Mouse (Mus musculus) liver, embryonic 14.5 days (tissue): ENCODE measurements around the gene Khdrbs2. TPM values are rescaled to one million over a fixed set of nuclear protein-coding genes. Genes with fewer than 3 reads are reported as not detected.

Source experiments
- ATAC-seq: fragments of 200-750 bp; cut with Nextera tagmentation; 2 replicates; pipeline ENCODE4 v1.8.0; 2017; ENCODE audit warnings: moderate number of reproducible peaks, mild to moderate bottlenecking, moderate library complexity; ENCODE audit not compliant: insufficient read depth
- DNase-seq, 3 experiments: peaks; one replicate each; pipeline ENCODE4 v3.0.0-alpha.2; 2012 to 2013; ENCODE audit warnings: low read depth in 3 of 3, low spot score in 3 of 3
- H3K27ac ChIP-seq: fragments of 300-500 bp; sonication (generic); 2 replicates; pipeline ENCODE4 v1.5.1; 2014; ENCODE audit warnings: moderate library complexity, mild to moderate bottlenecking, control low read depth, inconsistent platforms
- H3K27me3 ChIP-seq: fragments of 300-500 bp; sonication (generic); 2 replicates; pipeline ENCODE4 v1.6.1; 2014; ENCODE audit warnings: mild to moderate bottlenecking, low read length, moderate library complexity; ENCODE audit not compliant: control insufficient read depth, insufficient read depth
- H3K36me3 ChIP-seq: fragments of 300-500 bp; sonication (generic); replicated peaks from 2 replicates; pipeline ENCODE4 v1.6.1; 2014; ENCODE audit warnings: low read depth; ENCODE audit not compliant: control insufficient read depth, insufficient read depth
- H3K4me1 ChIP-seq, 2 experiments: fragments of 200-500 bp in 1 of 2; fragments of 300-500 bp in 1 of 2; sonication (generic) in 1 of 2; replicated peaks; 2 replicates each; pipeline ENCODE4 v1.6.1; 2012 to 2014; ENCODE audit warnings: antibody characterized with exemption in 1 of 2, inconsistent platforms in 1 of 2, low read length in 1 of 2; ENCODE audit not compliant: control insufficient read depth in 2 of 2, insufficient read depth in 2 of 2
- H3K4me2 ChIP-seq: fragments of 300-500 bp; sonication (generic); 2 replicates; pipeline ENCODE4 v1.6.1; 2014; ENCODE audit warnings: low read depth, mild to moderate bottlenecking, control low read depth, moderate library complexity
- H3K4me3 ChIP-seq, 2 experiments: fragments of 200-500 bp in 1 of 2; fragments of 300-500 bp in 1 of 2; sonication (generic) in 1 of 2; 2 replicates each; pipeline ENCODE4 v1.5.1; 2012 to 2014; ENCODE audit warnings: low read depth in 2 of 2, low read length in 2 of 2, mild to moderate bottlenecking in 2 of 2, control low read depth in 1 of 2, inconsistent platforms in 1 of 2, moderate library complexity in 1 of 2; ENCODE audit not compliant: insufficient read depth in 1 of 2
- H3K9ac ChIP-seq: fragments of 300-500 bp; sonication (generic); replicated peaks from 2 replicates; pipeline ENCODE4 v1.6.1; 2014; ENCODE audit warnings: mild to moderate bottlenecking, control low read depth, moderate library complexity
- H3K9me3 ChIP-seq: fragments of 300-500 bp; sonication (generic); 2 replicates; pipeline ENCODE4 v1.6.1; 2016; ENCODE audit warnings: low read length, mixed read lengths; ENCODE audit not compliant: control insufficient read depth
- CTCF ChIP-seq: IDR thresholded peaks from 2 replicates; pipeline ENCODE4 v1.5.1; 2016; ENCODE audit warnings: antibody characterized with exemption, low read depth, control low read depth
- EP300 ChIP-seq: IDR thresholded peaks from 2 replicates; pipeline ENCODE4 v1.6.1; 2016; ENCODE audit warnings: antibody characterized with exemption, low read depth
- WGBS: fragments of 180-500 bp; shearing (Covaris S2); extraction: QIAGEN DNeasy Blood & Tissue Kit; methylation state at CpG from one replicate; pipeline ENCODE4 v1.1.7; 2014; ENCODE audit not compliant: insufficient replicate concordance; 5-methylcytosine and 5-hydroxymethylcytosine counted together
- polyA plus RNA-seq, 2 experiments: library from polyadenylated mRNA; depleted of rRNA in 1 of 2; stranded (reverse) in 1 of 2; unstranded in 1 of 2; fragments of >200 nt; fragmentation: Nextera tagmentation in 1 of 2; extraction: Ambion mirVana in 1 of 2; gene quantifications; 2 replicates each; pipeline versions ENCODE4 v1.2.1 to v1.2.3; 2012 to 2014

The Khdrbs2 gene
- polyA plus RNA-seq, 2 experiments: 0.02 to 0.04 TPM

GRCm38 (mm10) chr1:32250337-32250736 lies 77.8 kb downstream of the Khdrbs2 start:
- Histone ChIP-seq H3K9me3 (no peaks in the 10 kb centered on the region), H3K27me3 (no peaks in the 10 kb centered on the region), H3K4me1 (no peaks in the 10 kb centered on the region), H3K4me2 (no peak overlapping the region), H3K27ac (no peak overlapping the region), H3K36me3 (no peaks in the 10 kb centered on the region), H3K4me3 (no peak overlapping the region), H3K9ac (no peak overlapping the region)
- WGBS: 66% methylated on average over 1 of the region's 1 CpGs
- DNase-seq: no peak
- no peak for ATAC-seq
- TF ChIP-seq EP300 (no peak), CTCF (no peak)

- H3K4me2 ChIP-seq: no peak overlapping the region
- ATAC-seq (no peak), DNase-seq (no peak)
- WGBS: 57% methylated on average over 3 of the region's 3 CpGs
- H3K27ac ChIP-seq: no peak overlapping the region
- H3K4me3 ChIP-seq: no peak overlapping the region
- no peaks in the 10 kb centered on the region for H3K27me3 ChIP-seq
- no peaks in the 10 kb centered on the region for H3K4me1 ChIP-seq
- TF ChIP-seq CTCF (no peak), EP300 (no peak)
- no peaks in the 10 kb centered on the region for H3K9me3 ChIP-seq
- H3K36me3 ChIP-seq: no peaks in the 10 kb centered on the region
- H3K9ac ChIP-seq: no peak overlapping the region
These were observed 86.4 kb downstream of the Khdrbs2 start for GRCm38 (mm10) chr1:32258942-32259341.

GRCm38 (mm10) chr1:32270519-32270918 lies 98.0 kb downstream of the Khdrbs2 start:
- ATAC-seq (no peak), DNase-seq (no peak)
- Histone ChIP-seq H3K4me3 (no peak overlapping the region), H3K4me2 (no peak overlapping the region), H3K4me1 (no peaks in the 10 kb centered on the region), H3K9me3 (no peaks in the 10 kb centered on the region), H3K27ac (no peak overlapping the region), H3K27me3 (no peaks in the 10 kb centered on the region), H3K36me3 (no peaks in the 10 kb centered on the region), H3K9ac (no peak overlapping the region)
- TF ChIP-seq EP300 (no peak), CTCF (no peak)
- 83% methylated on average over 2 of the region's 3 CpGs for WGBS

- H3K9me3 ChIP-seq: no peaks in the 10 kb centered on the region
- TF ChIP-seq EP300 (no peak), CTCF (no peak)
- no peak overlapping the region for H3K9ac ChIP-seq
- DNase-seq (no peak), ATAC-seq (no peak)
- WGBS: 77% methylated on average over 1 of the region's 1 CpGs
- H3K4me3 ChIP-seq: no peak overlapping the region
- H3K4me2 ChIP-seq: no peak overlapping the region
- no peaks in the 10 kb centered on the region for H3K36me3 ChIP-seq
- H3K27ac ChIP-seq: no peak overlapping the region
- H3K27me3 ChIP-seq: no peaks in the 10 kb centered on the region
- no peaks in the 10 kb centered on the region for H3K4me1 ChIP-seq
These were observed 122.2 kb downstream of the Khdrbs2 start for GRCm38 (mm10) chr1:32294702-32295101.

- no peaks in the 10 kb centered on the region for H3K36me3 ChIP-seq
- H3K27ac ChIP-seq: no peak overlapping the region
- H3K27me3 ChIP-seq: no peaks in the 10 kb centered on the region
- no peak for DNase-seq
- H3K4me2 ChIP-seq: no peak overlapping the region
- no peaks in the 10 kb centered on the region for H3K9me3 ChIP-seq
- WGBS: 52% methylated on average over 5 of the region's 5 CpGs
- TF ChIP-seq CTCF (no peak), EP300 (no peak)
- no peak for ATAC-seq
- H3K4me3 ChIP-seq: no peak overlapping the region
- no peak overlapping the region for H3K9ac ChIP-seq
- H3K4me1 ChIP-seq: no peaks in the 10 kb centered on the region
These were observed 128.9 kb downstream of the Khdrbs2 start for GRCm38 (mm10) chr1:32301391-32301790.
